Mouse (Mus musculus): ENCODE data around the gene BC024978. TPM values are rescaled to one million over a fixed set of nuclear protein-coding genes. Genes with fewer than 3 reads are reported as not detected.
"Not testable (repeated sequence)": the region's sequence is repeated elsewhere in the genome, so short reads cannot be mapped to it uniquely, and the experiment has no call there.

BC024978 gene
- total RNA-seq, 2 experiments from 2014 or later, result 0.34 to 2.3 TPM

GRCm38 (mm10) chr7:27218586-27218985, 23.0 kb downstream of the BC024978 start:
- no peak for ATAC-seq (replicated peaks; ENCODE audit: low FRiP score, poor library complexity, severe bottlenecking)

GRCm38 (mm10) chr7:27219937-27220336, 24.4 kb downstream of the BC024978 start:
- no peak for ATAC-seq (replicated peaks; ENCODE audit: low FRiP score, poor library complexity, severe bottlenecking)

GRCm38 (mm10) chr7:27221939-27222338, 26.4 kb downstream of the BC024978 start:
- no peak for ATAC-seq (replicated peaks; ENCODE audit: low FRiP score, poor library complexity, severe bottlenecking)

GRCm38 (mm10) chr7:27222538-27222937, 27.0 kb downstream of the BC024978 start:
- no peak for ATAC-seq (replicated peaks; ENCODE audit: low FRiP score, poor library complexity, severe bottlenecking)

- no peak for ATAC-seq (replicated peaks; ENCODE audit: low FRiP score, poor library complexity, severe bottlenecking)
Observed at GRCm38 (mm10) chr7:27224877-27225575, 29.4 kb downstream of the BC024978 start.

GRCm38 (mm10) chr7:27227276-27227675, 31.7 kb downstream of the BC024978 start:
- no peak for ATAC-seq (replicated peaks; ENCODE audit: low FRiP score, poor library complexity, severe bottlenecking)

GRCm38 (mm10) chr7:27227676-27228075, 32.1 kb downstream of the BC024978 start:
- no peak for ATAC-seq (replicated peaks; ENCODE audit: low FRiP score, poor library complexity, severe bottlenecking)

- ATAC-seq (replicated peaks; ENCODE audit: low FRiP score, poor library complexity, severe bottlenecking), result peak; percentile 88
Observed at GRCm38 (mm10) chr7:27228281-27228821, 32.8 kb downstream of the BC024978 start, which contains the start of gene Itpkc. Itpkc (minus strand) TSS chr7:27228661.

- peak; percentile 26 for ATAC-seq (replicated peaks; ENCODE audit: low FRiP score, poor library complexity, severe bottlenecking)
Observed at GRCm38 (mm10) chr7:27228865-27229264, 33.3 kb downstream of the BC024978 start.

- ATAC-seq (replicated peaks; ENCODE audit: low FRiP score, poor library complexity, severe bottlenecking), result no peak
Observed at GRCm38 (mm10) chr7:27230781-27231180, 35.2 kb downstream of the BC024978 start.

GRCm38 (mm10) chr7:27231693-27232331, 36.2 kb downstream of the BC024978 start:
- ATAC-seq (replicated peaks; ENCODE audit: low FRiP score, poor library complexity, severe bottlenecking), result no peak

GRCm38 (mm10) chr7:27232781-27233281, 37.2 kb downstream of the BC024978 start, which contains the start of gene Coq8b:
Coq8b (plus strand) TSS chr7:27233023.
- peak; percentile 93 for ATAC-seq (replicated peaks; ENCODE audit: low FRiP score, poor library complexity, severe bottlenecking)

GRCm38 (mm10) chr7:27233300-27233699, 37.7 kb downstream of the BC024978 start:
- ATAC-seq (replicated peaks; ENCODE audit: low FRiP score, poor library complexity, severe bottlenecking), result no peak

- ATAC-seq (replicated peaks; ENCODE audit: low FRiP score, poor library complexity, severe bottlenecking), result no peak
Observed at GRCm38 (mm10) chr7:27235726-27236125, 40.1 kb downstream of the BC024978 start.

- no peak for ATAC-seq (replicated peaks; ENCODE audit: low FRiP score, poor library complexity, severe bottlenecking)
Observed at GRCm38 (mm10) chr7:27237527-27237926, 41.9 kb downstream of the BC024978 start.

GRCm38 (mm10) chr7:27238568-27238967, 43.0 kb downstream of the BC024978 start:
- ATAC-seq (replicated peaks; ENCODE audit: low FRiP score, poor library complexity, severe bottlenecking), result no peak

- ATAC-seq (replicated peaks; ENCODE audit: low FRiP score, poor library complexity, severe bottlenecking), result no peak
Observed at GRCm38 (mm10) chr7:27243211-27243610, 47.6 kb downstream of the BC024978 start.

- ATAC-seq (replicated peaks; ENCODE audit: low FRiP score, poor library complexity, severe bottlenecking), result not testable (repeated sequence)
Observed at GRCm38 (mm10) chr7:27244088-27244487, 48.5 kb downstream of the BC024978 start.

GRCm38 (mm10) chr7:27249146-27249545, 53.6 kb downstream of the BC024978 start:
- ATAC-seq (replicated peaks; ENCODE audit: low FRiP score, poor library complexity, severe bottlenecking), result 0 out of 2 replicates have a peak, but pooled peaks have one; percentile 41

- ATAC-seq (replicated peaks; ENCODE audit: low FRiP score, poor library complexity, severe bottlenecking), result no peak
Observed at GRCm38 (mm10) chr7:27249928-27250327, 54.3 kb downstream of the BC024978 start.

- no peak for ATAC-seq (replicated peaks; ENCODE audit: low FRiP score, poor library complexity, severe bottlenecking)
Observed at GRCm38 (mm10) chr7:27251946-27252345, 56.4 kb downstream of the BC024978 start.

All from erythroblast, adult 5-6 weeks (primary cell).